Mouse (Mus musculus) liver, embryonic 14.5 days (tissue): Measurements from ENCODE around the gene Cass4.

ENCODE experiments used
- CTCF ChIP-seq: IDR thresholded peaks from 2 replicates; pipeline ENCODE4 v1.5.1; 2016; ENCODE audit warnings: antibody characterized with exemption, low read depth, control low read depth
- EP300 ChIP-seq: IDR thresholded peaks from 2 replicates; pipeline ENCODE4 v1.6.1; 2016; ENCODE audit warnings: antibody characterized with exemption, low read depth

GRCm38 (mm10) chr2:172462813-172463212, 69.2 kb downstream of the Cass4 start:
- TF ChIP-seq CTCF (no peak), EP300 (no peak)
